Mouse (Mus musculus): ENCODE measurements around the gene Cuta.
"Not testable (repeated sequence)": the region's sequence is repeated elsewhere in the genome, so short reads cannot be mapped to it uniquely, and the experiment has no call there.

Gene Cuta

DNA sequence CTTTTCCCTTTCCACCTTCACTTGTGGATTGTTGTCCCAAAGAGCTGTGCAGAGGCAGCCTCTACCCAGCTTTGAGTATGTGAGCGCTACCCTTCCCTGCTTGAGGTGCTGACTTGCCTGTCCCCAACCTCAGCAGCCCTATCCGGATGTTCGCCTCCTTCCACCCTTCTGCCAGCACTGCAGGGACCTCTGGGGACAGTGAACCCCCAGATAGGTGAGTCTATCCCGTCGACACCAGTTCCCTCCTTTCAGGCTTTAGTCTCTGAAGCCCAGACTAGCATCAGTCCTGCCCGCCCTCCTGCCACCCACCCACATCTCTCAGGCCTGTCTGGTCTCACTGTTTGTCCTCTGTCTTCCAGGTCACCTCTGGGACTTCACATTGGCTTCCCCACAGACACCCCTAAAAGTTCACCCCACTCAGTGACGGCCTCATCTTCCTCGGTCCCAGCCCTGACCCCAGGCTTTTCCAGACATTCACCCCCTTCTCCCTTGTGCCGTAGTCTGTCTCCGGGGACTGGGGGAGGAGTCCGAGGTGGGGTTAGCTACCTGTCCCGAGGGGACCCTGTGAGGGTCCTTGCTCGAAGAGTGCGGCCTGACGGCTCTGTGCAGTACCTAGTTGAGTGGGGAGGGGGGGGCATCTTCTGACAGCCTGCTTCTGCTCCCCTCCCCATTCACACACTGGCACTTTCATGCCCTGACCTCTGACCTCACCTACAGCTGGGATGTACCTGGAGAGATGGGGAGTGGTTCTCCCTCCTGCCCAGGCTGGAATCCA, 2.3 kb downstream of the Cuta start:
- no peak for DNase-seq (ENCODE audit: extremely low spot score, low spot score)

DNA sequence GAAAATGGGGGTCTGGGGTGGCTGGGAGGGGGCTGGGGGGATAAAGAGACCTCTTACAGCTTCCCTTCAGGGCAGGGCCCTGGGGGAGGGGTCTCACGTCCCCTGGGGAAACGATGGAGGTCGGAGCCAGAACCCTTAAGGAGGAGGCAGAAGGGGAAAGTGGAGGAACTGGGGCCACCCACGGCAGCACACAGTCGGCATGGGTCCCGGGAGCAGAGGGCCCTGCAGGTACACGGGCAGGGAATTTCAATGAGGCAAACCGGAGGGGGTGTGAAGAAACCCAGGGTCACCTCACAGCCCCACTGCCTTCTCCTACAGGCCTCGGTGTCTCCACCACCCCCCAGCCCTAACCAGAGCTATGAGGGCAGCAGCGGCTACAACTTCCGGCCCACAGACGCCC, 2.9 kb downstream of the Cuta start:
- no peak for DNase-seq (ENCODE audit: extremely low spot score, low spot score)

DNA sequence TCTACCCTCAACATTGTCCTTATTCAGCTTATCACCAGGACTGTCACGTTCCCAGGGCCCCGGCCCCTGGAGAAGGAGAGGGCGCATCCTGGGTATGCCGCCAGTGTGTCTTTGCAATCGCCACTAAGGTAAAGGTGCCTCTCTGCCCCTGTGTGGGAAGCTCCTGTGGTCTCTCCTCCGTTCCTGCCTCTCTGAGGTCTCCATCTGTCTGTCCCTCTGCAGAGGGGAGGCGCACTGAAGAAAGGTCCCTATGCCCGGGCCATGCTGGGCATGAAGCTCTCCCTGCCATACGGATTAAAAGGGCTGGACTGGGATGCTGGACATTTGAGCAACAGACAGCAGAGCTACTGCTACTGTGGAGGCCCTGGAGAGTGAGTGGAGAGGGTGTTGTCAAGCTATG, 4.3 kb downstream of the Cuta start:
- DNase-seq (ENCODE audit: extremely low spot score, low spot score): no peak

DNA sequence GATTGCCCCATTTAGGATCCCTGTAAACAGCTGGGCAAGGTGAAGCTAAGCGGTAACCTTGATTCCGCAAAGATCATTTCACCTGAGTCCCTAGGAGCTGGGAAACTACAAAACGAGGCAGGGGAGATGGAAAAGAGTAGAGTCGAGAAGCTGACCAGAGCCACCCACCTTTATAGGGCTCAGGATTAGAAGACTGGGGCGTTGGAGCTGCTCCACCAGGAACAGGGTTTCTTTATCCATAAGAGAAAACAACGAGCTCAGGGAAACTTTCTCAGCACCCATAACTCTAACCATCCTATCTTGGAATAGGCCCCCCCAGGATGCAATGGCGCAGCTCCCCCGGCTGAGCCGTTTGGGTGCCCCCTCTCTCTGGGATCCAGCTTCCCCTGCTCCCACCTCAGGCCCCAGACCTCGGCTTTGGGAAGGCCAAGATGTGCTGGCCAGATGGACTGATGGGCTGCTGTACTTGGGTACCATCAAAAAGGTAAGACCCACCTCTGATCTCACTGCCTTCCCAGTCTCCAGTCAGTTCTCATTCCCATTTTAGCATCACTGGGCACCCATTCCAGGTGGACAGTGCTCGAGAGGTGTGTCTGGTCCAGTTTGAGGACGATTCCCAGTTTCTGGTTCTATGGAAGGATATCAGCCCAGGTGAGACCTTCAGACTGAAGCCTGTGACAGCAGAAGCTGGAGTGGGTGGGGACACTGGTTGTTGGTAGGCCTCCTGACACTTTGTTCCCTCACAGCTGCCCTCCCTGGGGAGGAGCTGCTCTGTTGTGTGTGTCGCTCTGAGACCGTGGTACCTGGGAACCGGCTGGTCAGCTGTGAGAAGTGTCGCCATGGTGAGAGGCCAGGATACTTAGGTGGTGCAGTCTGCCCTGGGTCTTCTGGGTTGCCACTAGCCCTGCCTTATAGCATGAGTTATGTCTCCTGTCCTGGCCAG, 5.2 kb downstream of the Cuta start:
- no peak for DNase-seq (ENCODE audit: extremely low spot score, low spot score)

DNA sequence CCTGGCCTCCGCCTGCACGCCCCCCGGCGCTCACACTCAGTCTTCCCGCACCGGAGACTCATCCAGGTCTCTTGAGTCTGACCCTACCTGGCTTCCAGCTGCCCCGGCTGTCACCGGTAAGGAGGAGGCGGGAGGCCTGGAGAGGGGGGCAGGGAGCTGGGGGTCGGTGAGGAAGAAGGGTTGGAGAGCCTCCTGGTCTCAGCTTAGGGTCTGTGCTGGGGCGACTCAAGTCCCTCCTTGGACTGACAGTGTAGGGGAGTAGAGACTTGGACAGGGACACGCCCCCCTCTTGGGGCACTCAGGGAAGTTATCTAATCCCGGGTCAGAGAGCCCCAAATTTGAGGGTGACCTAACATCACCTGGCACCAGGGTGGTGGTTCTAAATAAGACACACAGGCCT, 6.0 kb downstream of the Cuta start:
- no peak for DNase-seq (ENCODE audit: extremely low spot score, low spot score)

GRCm38 (mm10) chr17:26932839-26933398, 6.5 kb downstream of the Cuta start, which contains the start of gene Phf1:
Phf1 (plus strand) TSS chr17:26933052.
- peak; percentile 95 for DNase-seq (ENCODE audit: extremely low spot score, low spot score)

- not testable (repeated sequence) for DNase-seq (ENCODE audit: extremely low spot score, low spot score)
These were observed 7.6 kb downstream of the Cuta start for GRCm38 (mm10) chr17:26931795-26932194.

DNA sequence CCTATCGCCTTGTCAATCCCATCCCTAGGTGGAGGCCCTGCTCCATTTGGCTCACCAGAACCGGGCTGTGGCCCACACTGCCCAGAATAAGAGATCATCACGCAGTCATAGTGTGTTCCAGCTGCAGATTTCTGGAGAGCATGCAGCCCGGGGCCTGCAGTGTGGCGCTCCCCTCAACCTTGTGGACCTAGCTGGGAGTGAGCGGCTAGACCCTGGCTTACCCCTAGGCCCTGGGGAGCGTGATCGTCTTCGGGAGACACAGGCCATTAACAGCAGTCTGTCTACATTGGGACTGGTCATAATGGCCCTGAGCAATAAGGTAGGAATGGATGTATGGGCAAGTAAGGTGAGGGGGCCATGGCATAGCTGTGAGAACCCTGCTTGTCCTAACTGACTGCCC, 14.0 kb downstream of the Cuta start:
- not testable (repeated sequence) for DNase-seq (ENCODE audit: extremely low spot score, low spot score)

- DNase-seq (ENCODE audit: extremely low spot score, low spot score): not testable (repeated sequence)
These were observed 17.0 kb downstream of the Cuta start for GRCm38 (mm10) chr17:26922368-26922767.

DNA sequence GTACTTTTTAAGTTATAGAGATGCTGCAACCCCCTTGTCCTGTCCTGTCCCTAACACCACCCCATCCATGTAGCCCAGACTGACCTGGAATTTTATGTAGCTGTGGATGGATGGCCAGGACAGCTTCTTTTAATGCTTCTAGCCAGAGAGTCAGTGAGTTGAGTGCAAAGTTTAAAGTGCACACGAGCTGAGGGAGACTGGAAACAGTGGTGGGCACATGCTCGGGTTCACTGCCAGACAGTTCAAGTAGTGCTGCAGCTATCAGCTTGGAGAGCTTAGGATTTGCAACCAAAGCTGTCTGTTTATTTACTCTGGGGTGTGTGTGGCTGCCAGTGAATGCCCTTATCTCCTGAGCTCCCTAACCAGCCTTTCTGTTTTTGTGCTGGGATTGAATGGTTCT, 19.9 kb downstream of the Cuta start:
- not testable (repeated sequence) for DNase-seq (ENCODE audit: extremely low spot score, low spot score)

- no peak for DNase-seq (ENCODE audit: extremely low spot score, low spot score)
These were observed 21.0 kb downstream of the Cuta start for GRCm38 (mm10) chr17:26918343-26918742.

- not testable (repeated sequence) for DNase-seq (ENCODE audit: extremely low spot score, low spot score)
These were observed 21.8 kb downstream of the Cuta start for GRCm38 (mm10) chr17:26917560-26917959.

GRCm38 (mm10) chr17:26916711-26917482, 22.5 kb downstream of the Cuta start, which contains the start of gene Kifc5b:
Kifc5b (plus strand) TSS chr17:26917091.
- peak; percentile 100 for DNase-seq (ENCODE audit: extremely low spot score, low spot score)

GRCm38 (mm10) chr17:26915248-26915647, 24.1 kb downstream of the Cuta start:
- no peak for DNase-seq (ENCODE audit: extremely low spot score, low spot score)

DNA sequence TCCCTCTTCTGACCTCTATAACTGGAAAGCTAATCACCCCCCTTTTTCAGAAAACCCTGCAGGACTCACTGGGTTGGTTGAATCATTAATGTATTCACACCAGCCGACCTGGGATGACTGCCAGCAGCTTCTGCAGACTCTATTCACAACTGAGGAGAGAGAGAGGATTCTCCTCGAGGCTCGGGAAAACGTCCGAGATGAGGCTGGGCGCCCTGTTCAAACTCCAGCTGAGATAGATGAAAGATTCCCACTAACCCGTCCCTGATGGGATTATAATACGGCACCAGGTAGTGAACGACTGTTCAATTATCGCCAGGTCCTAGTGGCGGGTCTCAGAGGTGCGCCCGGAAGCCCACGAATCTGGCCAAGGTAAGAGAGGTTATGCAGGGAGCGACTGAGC, 31.9 kb downstream of the Cuta start:
- DNase-seq (ENCODE audit: extremely low spot score, low spot score): not testable (repeated sequence)

- no peak for DNase-seq (ENCODE audit: extremely low spot score, low spot score)
These were observed 35.0 kb downstream of the Cuta start for GRCm38 (mm10) chr17:26904320-26904719.

GRCm38 (mm10) chr17:26900916-26901315, 38.5 kb downstream of the Cuta start:
- DNase-seq (ENCODE audit: extremely low spot score, low spot score): no peak

DNA sequence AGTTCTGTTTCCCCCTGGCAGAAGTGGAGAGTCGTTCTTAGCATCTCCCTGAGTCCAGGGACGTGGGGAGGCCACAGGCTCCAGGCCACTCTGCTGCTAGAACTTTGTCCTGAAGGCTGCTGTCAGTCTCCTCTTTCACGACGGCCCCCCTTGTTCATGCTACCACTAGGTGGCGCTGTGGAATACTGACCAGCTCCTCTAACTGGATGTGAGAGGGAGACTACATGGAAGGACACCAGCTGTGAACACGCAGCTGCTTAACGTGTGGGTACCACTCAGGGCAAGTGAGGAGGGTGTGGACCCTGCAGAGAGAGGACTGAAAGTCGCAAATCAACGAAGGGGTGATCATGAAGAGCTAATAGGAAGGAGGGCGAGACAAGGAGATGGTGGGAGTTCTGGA, 43.8 kb downstream of the Cuta start:
- peak; percentile 74 for DNase-seq (ENCODE audit: extremely low spot score, low spot score)

- DNase-seq (ENCODE audit: extremely low spot score, low spot score): no peak
These were observed 45.0 kb downstream of the Cuta start for GRCm38 (mm10) chr17:26894342-26894741.

DNA sequence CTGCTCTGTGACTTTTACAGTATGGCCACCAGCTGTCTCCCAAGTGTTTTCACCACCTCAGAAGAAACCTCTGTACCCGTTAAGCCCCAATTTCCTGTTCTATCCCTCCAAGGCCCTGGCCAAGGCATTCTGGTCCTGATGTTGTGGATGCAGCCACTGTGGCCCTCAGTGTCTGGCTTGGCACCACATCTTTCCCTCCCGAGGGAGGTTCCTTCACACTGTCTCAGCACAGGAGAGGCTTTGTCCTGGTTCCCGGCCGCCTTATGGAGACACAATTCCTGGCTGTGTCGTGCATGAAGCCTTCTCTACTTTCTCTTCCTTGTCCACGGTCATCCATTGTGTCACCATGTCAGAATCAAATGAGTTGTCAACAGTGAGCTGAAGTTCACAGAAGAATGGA, 45.9 kb downstream of the Cuta start:
- DNase-seq (ENCODE audit: extremely low spot score, low spot score): no peak

All from neural tube, embryonic 10.5 days (tissue).